Mouse (Mus musculus) heart, postnatal 4 days (tissue): Measurements from ENCODE around the gene Grk2. TPM values are rescaled to one million over a fixed set of nuclear protein-coding genes. Genes with fewer than 3 reads are reported as not detected.
A peak's percentile ranks its signal among the peaks of the same experiment; 100 is the strongest.
"Not testable (repeated sequence)": the region's sequence is repeated elsewhere in the genome, so short reads cannot be mapped to it uniquely, and the experiment has no call there.

Experiments used
- DNase-seq: peaks from one replicate; pipeline ENCODE4 v3.0.0; 2021
- microRNA-seq, 2 experiments: library from miRNA; unstranded; fragments of <30 nt; microRNA quantifications; one replicate each; pipeline ENCODE4 v1.2.0; 2021 to 2022
- total RNA-seq, 2 experiments: library from RNA; stranded (reverse); gene quantifications; 2 replicates each; pipeline ENCODE4 v1.2.3; 2021

Grk2 gene
- total RNA-seq, 2 experiments from 2014 or later, result 46.2 to 54.0 TPM

DNA sequence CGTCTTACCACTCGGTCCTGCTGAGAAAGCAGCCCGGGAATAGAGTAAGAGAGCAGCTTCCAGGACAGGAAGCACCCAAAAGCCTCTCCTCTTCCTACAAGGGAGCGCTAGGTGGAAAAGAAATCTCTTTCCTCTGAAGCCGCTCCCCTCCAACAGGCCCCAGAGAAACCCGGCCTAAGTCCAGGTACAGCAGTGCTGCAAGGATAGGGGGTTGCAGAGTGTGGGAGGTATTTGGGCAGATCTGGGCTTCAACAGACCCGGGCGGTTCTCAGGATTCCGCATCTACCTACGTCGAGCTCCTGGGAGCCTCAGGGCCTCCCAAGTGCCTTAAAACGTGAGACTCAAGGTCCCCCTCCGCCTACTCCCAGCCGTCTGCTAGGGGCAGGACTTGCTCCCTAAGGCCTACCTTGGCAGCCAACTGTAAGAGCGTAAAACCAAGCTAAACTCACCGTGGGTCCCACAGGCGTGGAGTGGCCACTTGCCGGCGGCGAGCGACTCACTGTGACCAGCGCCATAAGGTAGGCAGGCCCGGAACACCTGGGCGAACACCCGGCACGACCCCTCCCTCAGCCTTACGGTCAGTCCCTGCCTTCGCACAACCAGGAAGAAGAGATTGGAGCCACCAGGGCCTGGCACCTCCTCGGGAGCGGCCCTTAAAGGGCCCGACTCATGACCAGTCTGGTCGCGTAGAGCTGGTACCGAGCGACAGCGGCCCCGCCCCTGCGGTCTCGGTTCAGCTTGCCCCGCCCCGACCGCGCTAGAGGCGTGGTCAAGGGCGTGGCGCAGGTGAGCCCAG is 37.3 kb downstream of the Grk2 start, which contains the start of gene Ssh3:
TSS of gene Ssh3 (minus strand) at position 615 of the 796 bp plus-strand sequence.
- DNase-seq, result peak; percentile 65

DNA sequence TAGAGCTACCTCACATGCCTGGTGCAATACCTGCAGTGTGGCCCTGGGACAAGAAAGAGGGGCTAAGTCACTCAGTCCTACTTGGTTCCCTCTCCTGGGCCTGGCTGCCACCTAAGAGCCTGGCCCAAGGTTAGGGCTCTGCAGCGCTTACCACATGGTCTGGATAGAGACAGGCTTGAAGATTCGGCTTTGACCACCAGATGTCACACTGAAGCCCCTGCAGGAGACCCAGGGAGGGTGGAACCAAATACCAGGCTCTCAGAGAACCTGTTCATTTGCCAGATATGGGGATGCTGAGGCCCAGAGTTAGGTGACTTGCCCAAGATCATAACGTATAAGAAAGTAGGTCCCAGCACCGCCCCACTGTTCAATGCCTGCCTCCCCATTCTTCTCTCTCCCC is 40.1 kb downstream of the Grk2 start:
- DNase-seq, result no peak

DNA sequence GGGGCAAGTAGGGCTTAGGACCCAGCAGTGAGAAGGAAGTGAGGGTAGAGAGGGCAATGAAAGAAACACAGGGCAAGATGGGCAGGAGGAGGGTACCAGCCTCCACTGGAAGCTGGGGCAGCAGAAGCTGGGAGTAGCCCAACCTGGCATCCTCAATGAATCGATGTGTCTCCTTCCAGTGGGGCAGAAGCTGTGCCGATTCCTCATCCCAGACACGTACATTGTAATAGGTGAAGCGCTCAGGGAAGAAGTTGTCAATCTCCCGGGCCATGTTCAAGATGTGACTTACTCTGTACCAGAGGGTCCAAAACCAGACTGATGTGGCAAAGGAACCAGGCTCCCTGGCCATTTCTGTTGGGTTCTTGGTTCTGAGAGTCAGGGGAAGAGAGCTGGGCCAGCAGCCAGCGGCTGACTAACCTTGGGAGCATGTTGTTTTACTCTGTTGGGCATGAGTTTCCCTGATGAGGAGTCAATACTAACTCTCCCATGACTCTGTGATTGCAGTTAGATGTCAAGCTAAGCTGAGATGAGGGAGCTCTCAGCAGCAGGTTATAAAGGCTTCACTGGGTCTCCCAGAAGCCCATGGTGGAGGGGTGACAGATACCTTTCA is 41.7 kb downstream of the Grk2 start:
- DNase-seq, result no peak

DNA sequence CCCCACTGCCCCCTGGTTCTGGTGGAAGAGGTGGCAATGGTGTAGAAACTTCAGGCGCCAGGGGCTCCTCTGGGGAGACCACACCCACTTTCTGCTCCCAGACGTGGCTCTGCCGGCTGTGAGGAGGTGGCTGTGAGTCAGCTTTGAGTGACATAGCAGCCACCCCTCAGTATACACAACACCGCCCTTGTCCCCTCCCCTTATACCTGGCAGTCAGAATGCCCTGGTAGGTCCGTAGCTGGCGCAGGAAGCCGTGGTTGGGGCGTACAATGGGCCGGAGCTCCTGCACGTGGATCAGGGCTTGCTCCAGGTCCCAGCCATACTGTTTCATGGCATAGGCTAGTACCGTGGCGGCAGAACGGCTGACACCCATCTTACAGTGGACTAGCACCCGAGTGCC is 42.3 kb downstream of the Grk2 start:
- DNase-seq, result no peak

DNA sequence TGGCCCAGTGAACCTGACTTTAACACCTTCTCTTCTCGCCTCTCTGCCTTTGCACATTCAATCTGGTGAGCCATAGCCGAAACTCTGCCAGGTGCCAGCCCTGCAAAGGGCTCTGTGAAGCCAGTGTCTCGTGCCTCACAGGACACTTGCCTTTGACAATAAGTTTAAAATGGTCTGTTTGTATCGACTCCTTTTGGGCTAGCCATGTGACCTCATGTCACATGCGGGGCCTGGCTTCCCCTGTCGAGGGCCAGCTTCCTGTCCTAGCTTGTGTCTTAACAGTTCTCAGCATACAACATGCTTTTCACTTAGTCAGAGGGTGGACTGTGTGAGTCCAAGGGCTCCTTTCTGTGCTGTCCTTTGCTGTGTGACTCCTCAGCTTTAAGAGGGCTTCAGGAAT is 43.3 kb downstream of the Grk2 start:
- no peak for DNase-seq

DNA sequence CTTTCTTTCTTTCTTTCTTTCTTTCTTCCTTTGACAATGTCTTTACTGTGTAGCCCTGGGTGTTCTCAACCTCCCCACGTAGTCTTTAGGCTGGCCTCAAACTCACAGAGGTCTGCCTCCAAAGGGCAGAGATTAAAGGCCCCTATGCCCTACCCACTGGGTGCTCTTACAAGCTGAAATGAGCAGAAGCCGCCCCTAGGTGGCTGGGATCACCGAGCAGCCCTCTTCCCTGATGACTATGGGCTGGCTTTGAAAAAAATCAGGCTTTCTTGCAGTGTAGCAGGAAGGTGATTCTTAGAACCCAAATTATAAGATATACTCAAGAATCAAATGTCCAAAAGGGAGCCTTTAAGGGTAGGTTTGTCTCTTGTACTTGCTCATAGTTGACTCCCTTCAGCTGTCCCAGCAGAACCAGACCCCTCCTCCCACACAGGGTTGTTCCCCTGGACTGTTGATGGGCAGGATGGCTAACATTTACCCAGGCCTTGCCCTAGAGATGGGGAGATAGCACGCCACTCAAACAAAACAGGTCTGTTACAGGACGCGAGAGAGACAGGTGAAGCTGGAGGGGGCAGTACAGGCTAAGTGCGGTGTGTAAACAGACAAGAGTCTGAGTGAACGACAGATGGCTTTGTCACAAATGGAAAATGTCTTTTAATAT is 44.9 kb downstream of the Grk2 start:
- no peak for DNase-seq

DNA sequence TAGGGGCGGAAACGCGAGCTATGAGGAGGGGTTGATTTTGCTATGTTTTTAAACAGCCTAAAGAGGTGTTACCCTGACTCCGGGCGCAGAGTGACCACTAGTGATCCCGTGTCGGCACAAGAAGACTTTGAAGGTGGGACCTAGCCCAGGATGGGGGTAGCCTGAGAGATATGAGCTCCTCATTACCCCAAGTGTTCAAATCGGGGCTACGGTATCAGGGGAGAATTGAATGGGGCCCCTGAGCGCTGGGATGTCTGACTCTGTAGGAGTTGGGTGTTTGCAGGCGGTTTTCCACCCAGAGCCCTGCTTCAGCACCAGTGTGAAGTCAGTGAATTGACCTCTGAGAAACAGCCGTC is 48.1 kb downstream of the Grk2 start:
- no peak for DNase-seq

DNA sequence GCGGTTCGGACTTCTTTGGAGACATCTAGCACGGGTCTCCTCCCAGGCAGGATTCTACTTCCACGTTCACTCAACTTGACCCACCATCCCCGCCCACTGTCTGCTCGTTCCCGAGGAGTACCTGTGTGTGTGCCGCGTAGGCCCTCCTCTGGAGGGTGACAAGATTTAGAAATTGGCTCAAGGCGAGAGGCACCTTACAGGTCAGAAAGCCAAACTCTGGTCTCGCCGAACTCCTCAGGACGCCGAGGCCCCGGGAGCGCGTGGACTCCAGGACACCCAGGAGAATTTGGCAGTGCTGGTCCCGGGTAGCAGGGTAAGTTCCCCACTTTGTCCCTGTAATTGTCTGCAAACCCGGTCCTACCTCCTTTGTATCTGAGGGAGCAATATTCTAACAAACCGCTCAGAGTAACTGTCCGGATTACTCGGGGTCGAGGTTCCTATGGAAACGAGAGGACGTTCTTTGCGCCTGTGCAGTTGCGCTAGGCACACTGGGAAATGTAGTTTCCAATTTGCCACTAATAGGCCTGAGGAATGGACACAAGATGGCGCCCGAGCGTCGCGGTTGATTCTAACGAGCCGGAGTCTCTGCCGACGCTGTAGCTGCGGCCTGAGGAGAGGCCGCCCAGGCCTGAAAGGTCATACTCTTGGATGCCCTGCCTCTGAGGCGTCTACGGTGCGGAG is 48.7 kb downstream of the Grk2 start:
- DNase-seq, result peak; percentile 95

DNA sequence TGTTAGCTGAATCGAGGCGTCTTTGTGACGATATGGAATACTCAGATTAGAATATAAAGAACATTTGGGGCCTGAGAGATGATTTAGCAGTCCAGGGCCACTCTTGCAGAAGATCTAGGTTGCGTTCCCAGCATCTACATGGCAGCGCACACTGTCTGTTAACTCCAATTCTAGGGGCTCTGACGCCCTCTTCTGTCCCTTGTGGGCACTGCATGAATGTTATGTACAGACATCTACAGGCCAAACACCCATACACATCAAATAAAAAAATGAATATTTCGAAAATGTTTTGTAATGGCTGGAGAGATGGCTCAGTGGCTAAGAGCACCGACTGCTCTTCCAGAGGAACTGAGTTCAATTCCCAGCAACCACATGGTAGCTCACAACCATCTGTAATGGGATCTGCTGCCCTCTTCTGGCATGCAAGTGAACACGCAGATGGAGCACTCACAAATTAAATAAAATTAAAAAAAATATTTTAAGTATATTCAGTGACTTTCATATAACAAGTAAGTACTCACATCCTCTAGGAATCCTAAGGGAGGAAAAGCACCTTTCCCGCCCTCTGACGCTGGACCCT is 50.3 kb downstream of the Grk2 start:
- DNase-seq, result no peak

DNA sequence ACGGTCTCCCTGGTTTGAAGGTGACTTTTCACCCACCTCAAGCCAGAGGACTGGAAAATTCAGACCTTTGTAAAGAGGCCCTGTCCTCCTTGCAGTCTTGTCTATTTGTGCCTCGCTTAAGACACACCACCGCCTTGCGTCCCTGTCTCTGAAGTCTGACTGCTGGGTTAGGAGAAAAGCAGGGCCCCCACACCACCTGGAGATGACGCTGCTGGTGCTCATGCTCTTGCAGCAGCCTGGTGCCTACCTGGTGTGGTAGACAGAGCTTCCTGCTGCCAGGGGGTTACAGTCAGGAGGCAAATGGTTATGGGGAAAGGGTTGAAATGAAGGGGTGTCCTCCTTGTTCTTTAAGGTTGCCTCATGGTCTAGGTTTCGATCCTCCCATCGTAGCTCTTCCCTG is 51.8 kb downstream of the Grk2 start:
- DNase-seq, result no peak

DNA sequence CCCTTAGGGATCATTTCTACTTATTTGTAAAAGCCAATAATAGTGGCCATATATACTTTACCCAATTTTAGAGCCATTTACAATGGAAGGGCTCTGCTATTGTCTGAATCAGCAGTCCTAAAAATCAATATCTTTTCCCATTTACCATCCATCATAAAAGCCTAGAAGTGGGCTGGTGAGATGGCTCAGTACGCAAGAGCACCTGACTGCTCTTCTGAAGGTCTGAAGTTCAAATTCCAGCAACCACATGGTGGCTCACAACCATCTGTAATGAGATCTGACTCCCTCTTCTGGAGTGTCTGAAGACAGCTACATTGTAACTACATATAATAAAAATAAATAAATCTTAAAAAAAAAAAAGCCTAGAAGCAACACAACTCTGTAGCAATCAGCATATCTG is 57.3 kb downstream of the Grk2 start:
- not testable (repeated sequence) for DNase-seq

DNA sequence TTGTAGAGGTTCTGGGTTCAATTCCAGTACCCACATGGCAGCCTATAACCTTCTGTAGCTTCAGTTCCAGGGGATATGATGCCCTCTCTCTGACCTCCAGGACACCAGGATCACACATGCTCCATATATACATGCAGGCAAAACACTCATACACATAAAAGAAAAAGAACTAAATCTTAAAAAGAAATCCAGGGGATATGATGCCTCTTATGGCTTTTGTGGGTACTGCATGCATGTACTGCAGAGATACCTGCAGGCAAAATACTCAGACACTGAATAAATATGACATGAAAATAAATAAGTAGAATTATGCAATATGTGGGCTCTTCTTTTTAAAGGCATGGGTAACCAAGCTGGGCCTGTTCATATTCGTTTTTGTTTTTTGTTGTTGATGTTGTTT is 59.0 kb downstream of the Grk2 start:
- DNase-seq, result no peak

DNA sequence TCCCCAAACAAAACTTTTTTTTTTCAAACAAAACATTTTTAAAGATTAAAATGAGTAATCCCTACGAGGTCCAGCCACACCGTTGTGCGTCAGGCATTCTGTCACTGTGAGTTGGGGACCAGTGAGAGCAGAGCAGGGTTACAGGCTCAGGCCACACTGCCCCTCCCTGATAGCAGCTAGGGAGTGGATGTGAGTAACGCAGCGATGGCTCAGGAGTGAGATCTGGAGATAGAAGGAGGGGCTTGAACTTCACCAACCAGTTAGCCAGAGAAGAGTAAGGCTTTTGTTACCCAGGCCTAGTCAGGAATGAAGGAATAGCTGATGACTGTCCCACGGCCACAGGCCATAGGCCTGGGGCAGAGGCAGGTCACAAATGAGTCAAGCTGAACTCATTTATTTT is 61.2 kb downstream of the Grk2 start:
- DNase-seq, result no peak

DNA sequence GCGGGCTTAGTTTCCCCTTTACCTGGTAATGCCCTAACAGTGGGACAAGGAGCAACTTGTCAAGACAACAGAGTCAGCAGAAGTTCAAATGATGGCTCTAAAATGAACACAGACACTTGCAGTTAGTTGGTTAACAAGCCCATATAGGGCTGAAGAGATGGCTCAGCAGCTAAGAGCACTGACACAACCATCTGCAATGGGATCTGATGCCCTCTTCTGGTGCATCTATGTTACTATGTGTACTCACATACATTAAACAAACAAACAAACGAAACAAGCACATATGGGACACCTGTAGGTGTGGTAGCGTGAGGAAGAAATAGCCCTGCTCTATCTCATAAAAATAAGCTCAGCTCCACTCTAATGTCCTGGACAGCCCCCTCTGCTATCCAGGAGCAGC is 63.6 kb downstream of the Grk2 start:
- no peak for DNase-seq

DNA sequence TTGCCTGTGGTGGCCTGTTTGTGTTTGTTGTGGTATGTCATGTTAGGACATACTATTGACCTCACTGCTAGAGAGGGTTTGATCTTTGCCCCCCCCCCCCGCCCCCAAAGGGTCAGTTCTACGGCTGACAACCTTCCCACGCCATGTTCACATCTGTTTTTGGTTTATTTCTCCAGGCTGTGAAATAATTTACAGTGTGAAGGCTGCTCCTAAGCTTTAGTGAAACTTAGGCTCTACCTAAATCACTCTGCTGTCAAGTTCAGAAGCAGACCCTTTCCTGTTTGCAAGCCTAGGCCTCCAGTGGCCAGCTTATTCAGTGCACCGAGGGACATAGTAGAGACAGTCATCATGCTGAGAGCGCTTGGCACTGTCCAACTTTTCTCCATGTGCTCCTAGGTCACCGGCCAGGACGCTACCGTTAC is 65.8 kb downstream of the Grk2 start:
- DNase-seq, result no peak

Small RNA genes lying within 50 kb of the gene (microRNA-seq; reads per million reads assigned to microRNA genes)
- gene Mir6985, result 0.20 to 0.35 reads per million in 2 experiments

Other genes starting within 250 kb of the Grk2 start
- gene Gstp3, start 246.7 kb downstream of the Grk2 start, total RNA-seq, result not detected
- not detected for gene Cabp2, start 224.6 kb downstream of the Grk2 start, total RNA-seq
- gene Cdk2ap2, start 209.0 kb downstream of the Grk2 start, total RNA-seq, result 10 to 100 TPM; 22.4 to 23.6 TPM
- gene Pitpnm1, start 206.2 kb downstream of the Grk2 start, total RNA-seq, result 10 to 100 TPM; 41.8 to 42.9 TPM
- 10 to 100 TPM; 54.6 to 55.7 TPM for gene Aip, start 180.4 kb downstream of the Grk2 start, total RNA-seq
- under 1 TPM in 1 of 2 experiments, not detected in 1; 0.07 TPM for gene Gpr152, start 166.4 kb downstream of the Grk2 start, total RNA-seq
- gene Cabp4, start 162.2 kb downstream of the Grk2 start, total RNA-seq, result under 1 TPM in 1 of 2 experiments, not detected in 1; 0.18 TPM
- 10 to 100 TPM; 74.6 to 74.8 TPM for gene Coro1b, start 157.6 kb downstream of the Grk2 start, total RNA-seq
- gene Ptprcap, start 152.6 kb downstream of the Grk2 start, total RNA-seq, result 1 to 10 TPM; 2.0 to 2.2 TPM
- gene Rps6kb2, start 142.9 kb downstream of the Grk2 start, total RNA-seq, result 10 to 100 TPM; 26.0 to 26.3 TPM
- gene Carns1, start 130.7 kb downstream of the Grk2 start, total RNA-seq, result 10 to 100 TPM; 46.7 to 49.0 TPM
- 1 to 10 TPM; 2.0 to 2.1 TPM for gene Tbc1d10c, start 114.9 kb downstream of the Grk2 start, total RNA-seq
- gene Ppp1ca, start 114.2 kb downstream of the Grk2 start, total RNA-seq, result 100 to 1,000 TPM; 481 to 484 TPM
- 1 to 10 TPM; 8.3 to 8.4 TPM for gene Rad9a, start 104.6 kb downstream of the Grk2 start, total RNA-seq
- 1 to 10 TPM; 2.1 to 2.7 TPM for gene Clcf1, start 92.0 kb downstream of the Grk2 start, total RNA-seq
- not detected for gene AC109138.7, start 91.9 kb downstream of the Grk2 start, total RNA-seq
- 10 to 100 TPM; 11.0 to 11.2 TPM for gene Pold4, start 74.3 kb downstream of the Grk2 start, total RNA-seq
- gene Ssh3, start 37.0 kb downstream of the Grk2 start, total RNA-seq, result 1 to 10 TPM; 8.4 to 9.0 TPM
- gene Ankrd13d, start 23.1 kb downstream of the Grk2 start, total RNA-seq, result 1 to 10 TPM; 1.1 to 1.3 TPM
- 10 to 100 TPM; 57.1 to 59.1 TPM for gene Kdm2a, start 92.1 kb upstream of the Grk2 start, total RNA-seq
- gene Rhod, start 133.2 kb upstream of the Grk2 start, total RNA-seq, result 10 to 100 TPM; 11.4 to 12.1 TPM
- gene Syt12, start 171.2 kb upstream of the Grk2 start, total RNA-seq, result under 1 TPM; 0.74 to 0.98 TPM
- gene 2010003K11Rik, start 192.4 kb upstream of the Grk2 start, total RNA-seq, result not detected
- gene Pcx, start 204.2 kb upstream of the Grk2 start, total RNA-seq, result 1 to 10 TPM; 6.9 to 8.8 TPM